Mouse (Mus musculus) hindbrain, embryonic 16.5 days (tissue): ENCODE data around the gene Sptlc3. TPM values are rescaled to one million over a fixed set of nuclear protein-coding genes. Genes with fewer than 3 reads are reported as not detected.

Source experiments
- ATAC-seq: fragments of 200-750 bp; cut with Nextera tagmentation; 2 replicates; pipeline ENCODE4 v1.8.0; 2017; ENCODE audit warnings: moderate TSS enrichment, moderate library complexity
- H3K27ac ChIP-seq: fragments of 300-500 bp; sonication (generic); 2 replicates; pipeline ENCODE4 v1.5.1; 2014; ENCODE audit warnings: low read depth, mild to moderate bottlenecking, control low read depth, low read length, moderate library complexity
- H3K27me3 ChIP-seq: fragments of 300-500 bp; sonication (generic); replicated peaks from 2 replicates; pipeline ENCODE4 v1.6.1; 2014; ENCODE audit warnings: low read length; ENCODE audit not compliant: control insufficient read depth, insufficient read depth
- H3K36me3 ChIP-seq: fragments of 300-500 bp; sonication (generic); 2 replicates; pipeline ENCODE4 v1.6.1; 2014; ENCODE audit warnings: mild to moderate bottlenecking, low read length, moderate library complexity, mixed read lengths; ENCODE audit not compliant: control insufficient read depth, insufficient read depth
- H3K4me1 ChIP-seq: fragments of 300-500 bp; sonication (generic); 2 replicates; pipeline ENCODE4 v1.6.1; 2014; ENCODE audit warnings: low read depth, low read length; ENCODE audit not compliant: control insufficient read depth, insufficient read depth
- H3K4me2 ChIP-seq: fragments of 300-500 bp; sonication (generic); 2 replicates; pipeline ENCODE4 v1.6.1; 2014; ENCODE audit warnings: mild to moderate bottlenecking, low read length, control low read depth, moderate library complexity
- H3K4me3 ChIP-seq: fragments of 300-500 bp; sonication (generic); 2 replicates; pipeline ENCODE4 v1.5.1; 2014; ENCODE audit warnings: mild to moderate bottlenecking, low read length, control low read depth, moderate library complexity
- H3K9ac ChIP-seq: fragments of 300-500 bp; sonication (generic); 2 replicates; pipeline ENCODE4 v1.6.1; 2014; ENCODE audit warnings: low read depth, mild to moderate bottlenecking, control low read depth, low read length, moderate library complexity
- H3K9me3 ChIP-seq: fragments of 300-500 bp; sonication (generic); 2 replicates; pipeline ENCODE4 v1.6.1; 2014; ENCODE audit warnings: mild to moderate bottlenecking, low read length, moderate library complexity; ENCODE audit not compliant: control insufficient read depth
- WGBS: fragments of 180-500 bp; shearing (Covaris S2); extraction: QIAGEN DNeasy Blood & Tissue Kit; methylation state at CpG from one replicate; pipeline ENCODE4 v1.1.7; 2014; 5-methylcytosine and 5-hydroxymethylcytosine counted together
- polyA plus RNA-seq: library from polyadenylated mRNA; unstranded; fragments of >200 nt; fragmentation: Nextera tagmentation; extraction: Ambion mirVana; gene quantifications from 2 replicates; pipeline ENCODE4 v1.2.1, GENCODE M21; 2015

The Sptlc3 gene
- polyA plus RNA-seq, 1 experiment from 2014 or later = 0.20 TPM

DNA sequence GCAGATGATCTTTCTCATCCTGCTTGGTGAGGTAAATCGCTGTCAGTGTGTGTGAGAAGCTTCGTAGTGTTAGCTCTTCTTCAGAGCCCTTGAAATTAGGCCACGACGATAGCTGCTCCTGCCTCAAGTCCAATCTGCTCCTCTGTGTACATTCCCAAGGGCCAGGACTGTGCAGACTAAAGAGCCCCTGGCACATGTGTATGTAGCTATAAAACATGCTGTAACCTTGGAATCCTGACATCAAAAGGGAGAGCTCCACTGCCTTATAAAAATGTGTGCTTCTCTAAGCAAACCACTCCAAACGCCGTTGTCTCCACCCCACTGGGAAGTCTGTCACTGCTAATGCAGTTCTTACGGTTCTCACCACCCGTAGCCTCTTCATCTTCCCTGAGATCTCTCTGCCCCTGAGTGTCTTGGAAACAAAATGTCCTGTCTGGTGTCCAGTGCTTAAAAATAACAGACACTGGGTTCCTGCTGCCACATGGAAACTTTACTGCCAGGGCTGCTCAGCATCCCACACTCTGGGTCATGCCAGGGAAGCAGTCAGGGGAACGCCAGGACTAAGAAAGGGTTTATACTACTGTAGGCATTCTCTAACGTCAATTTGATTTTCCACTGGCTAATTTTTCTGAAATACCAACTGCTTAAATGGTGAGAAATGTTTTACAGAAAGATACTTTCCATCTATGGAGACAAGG is 118.8 kb downstream of the Sptlc3 start:
- 56% methylated on average over 10 of the region's 10 CpGs for WGBS
- no peak overlapping the region for H3K4me3 ChIP-seq
- H3K9me3 ChIP-seq = no peaks in the 10 kb centered on the region
- H3K27ac ChIP-seq = no peak overlapping the region
- H3K4me2 ChIP-seq = no peak overlapping the region
- ATAC-seq = peak; percentile 22; the same call in 1 of the 2 replicates
- H3K9ac ChIP-seq = no peak overlapping the region
- no peaks in the 10 kb centered on the region for H3K27me3 ChIP-seq
- H3K36me3 ChIP-seq = no peaks in the 10 kb centered on the region
- H3K4me1 ChIP-seq = peaks cover 16% of the 10 kb centered on the region

DNA sequence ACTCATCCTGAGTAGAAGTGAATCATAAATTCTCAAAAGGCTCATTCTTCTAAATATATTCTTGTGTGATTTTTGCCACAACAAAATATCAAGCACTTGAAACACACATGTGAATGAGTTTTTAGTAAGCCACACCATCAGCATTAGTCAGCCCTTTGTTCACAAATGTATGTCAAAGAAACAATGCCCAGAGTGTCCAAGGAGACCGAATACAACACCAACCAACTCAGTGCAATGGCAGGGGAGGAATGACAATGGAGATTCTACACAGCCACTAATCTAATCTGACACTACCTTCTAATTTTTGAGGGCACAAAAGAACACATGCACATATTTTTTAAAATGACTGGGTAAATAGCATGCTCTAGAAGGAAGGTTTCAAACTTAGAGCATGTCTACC is 132.8 kb downstream of the Sptlc3 start:
- no peaks in the 10 kb centered on the region for H3K27me3 ChIP-seq
- no peak overlapping the region for H3K4me2 ChIP-seq
- H3K36me3 ChIP-seq = no peaks in the 10 kb centered on the region
- H3K9ac ChIP-seq = no peak overlapping the region
- no peaks in the 10 kb centered on the region for H3K9me3 ChIP-seq
- no peak for ATAC-seq
- no peak overlapping the region for H3K27ac ChIP-seq
- no peak overlapping the region for H3K4me3 ChIP-seq
- no peaks in the 10 kb centered on the region for H3K4me1 ChIP-seq
- WGBS = 48% methylated on average over 1 of the region's 1 CpGs

DNA sequence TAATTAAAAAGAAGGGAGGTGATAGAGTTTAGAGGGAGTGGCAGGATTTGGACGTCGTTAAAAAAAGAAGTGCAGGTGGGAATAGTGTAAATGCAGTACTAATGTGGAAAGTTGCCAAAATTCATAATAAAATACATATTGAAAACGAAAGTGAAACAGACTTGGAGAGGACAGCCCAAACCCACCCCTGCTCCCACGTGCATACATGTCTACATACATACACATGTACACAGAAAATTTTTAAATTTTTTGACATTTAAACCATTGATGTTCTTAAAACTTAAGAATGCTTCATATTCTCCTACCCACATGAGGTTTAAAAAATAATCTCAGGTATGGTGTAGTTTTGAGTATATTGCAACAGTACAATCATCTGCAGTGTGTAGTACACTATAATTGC is 135.0 kb downstream of the Sptlc3 start:
- Histone ChIP-seq H3K9me3 (no peaks in the 10 kb centered on the region), H3K4me3 (no peak overlapping the region), H3K4me1 (no peaks in the 10 kb centered on the region), H3K36me3 (no peaks in the 10 kb centered on the region), H3K27me3 (no peaks in the 10 kb centered on the region), H3K27ac (no peak overlapping the region), H3K4me2 (no peak overlapping the region), H3K9ac (no peak overlapping the region)
- 83% methylated on average over 4 of the region's 4 CpGs for WGBS
- ATAC-seq = no peak

DNA sequence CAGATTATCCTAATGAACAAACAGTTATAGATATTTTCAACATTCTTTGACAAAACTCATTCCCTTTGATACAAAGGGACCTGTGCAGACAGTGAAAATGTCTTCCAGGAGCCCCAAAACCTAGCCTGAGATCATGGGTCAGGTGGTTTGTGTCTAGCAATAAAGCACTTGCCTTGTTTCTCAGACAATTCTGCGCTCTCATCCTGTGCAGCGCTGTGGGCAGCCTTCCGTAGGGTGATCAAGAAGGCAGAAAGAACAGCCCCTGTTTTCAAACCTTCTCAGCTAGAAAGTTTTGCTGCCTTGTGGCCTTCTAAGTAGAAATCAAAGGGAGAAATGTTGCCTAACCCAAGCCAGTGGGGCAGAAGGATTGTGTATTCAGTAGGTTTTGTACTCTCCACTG is 135.9 kb downstream of the Sptlc3 start:
- H3K9me3 ChIP-seq = no peaks in the 10 kb centered on the region
- H3K9ac ChIP-seq = no peak overlapping the region
- no peak overlapping the region for H3K4me2 ChIP-seq
- WGBS = 86% methylated on average over 3 of the region's 3 CpGs
- no peak overlapping the region for H3K4me3 ChIP-seq
- no peaks in the 10 kb centered on the region for H3K27me3 ChIP-seq
- H3K27ac ChIP-seq = no peak overlapping the region
- no peaks in the 10 kb centered on the region for H3K36me3 ChIP-seq
- ATAC-seq = no peak
- no peaks in the 10 kb centered on the region for H3K4me1 ChIP-seq

- Histone ChIP-seq H3K4me1 (no peaks in the 10 kb centered on the region), H3K27me3 (no peaks in the 10 kb centered on the region; the same call in 1 of the 2 replicates), H3K27ac (no peak overlapping the region), H3K36me3 (no peaks in the 10 kb centered on the region), H3K9ac (no peak overlapping the region), H3K4me3 (no peak overlapping the region), H3K9me3 (no peaks in the 10 kb centered on the region), H3K4me2 (no peak overlapping the region)
- WGBS = 82% methylated on average over 4 of the region's 4 CpGs
- no peak for ATAC-seq
These were observed 140.8 kb downstream of the Sptlc3 start for GRCm38 (mm10) chr2:139634506-139634905.

DNA sequence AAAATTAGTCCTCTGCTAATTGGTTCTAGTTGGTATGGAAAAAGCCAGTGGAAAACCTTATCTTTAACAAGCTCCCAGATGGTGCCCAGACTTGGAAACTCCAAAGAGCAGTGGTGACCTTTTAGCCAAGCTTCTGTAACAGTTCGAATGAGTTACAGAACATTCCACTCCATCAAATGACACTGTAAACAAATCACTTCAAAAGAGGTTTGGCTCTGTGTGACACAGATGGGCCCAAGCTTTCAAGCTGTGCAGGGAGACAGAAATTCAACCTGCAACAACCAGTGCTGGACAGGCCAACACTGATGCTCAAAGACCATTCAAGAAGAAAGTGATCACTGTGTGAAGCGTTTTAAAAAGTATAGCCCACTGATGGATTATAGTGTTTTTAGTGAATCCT is 144.1 kb downstream of the Sptlc3 start:
- H3K4me1 ChIP-seq = no peaks in the 10 kb centered on the region
- no peak overlapping the region for H3K4me3 ChIP-seq
- no peak overlapping the region for H3K9ac ChIP-seq
- H3K4me2 ChIP-seq = no peak overlapping the region
- 49% methylated on average over 2 of the region's 2 CpGs for WGBS
- no peak overlapping the region for H3K27ac ChIP-seq
- no peaks in the 10 kb centered on the region; the same call in 1 of the 2 replicates for H3K27me3 ChIP-seq
- ATAC-seq = no peak
- no peaks in the 10 kb centered on the region for H3K9me3 ChIP-seq
- no peaks in the 10 kb centered on the region for H3K36me3 ChIP-seq

DNA sequence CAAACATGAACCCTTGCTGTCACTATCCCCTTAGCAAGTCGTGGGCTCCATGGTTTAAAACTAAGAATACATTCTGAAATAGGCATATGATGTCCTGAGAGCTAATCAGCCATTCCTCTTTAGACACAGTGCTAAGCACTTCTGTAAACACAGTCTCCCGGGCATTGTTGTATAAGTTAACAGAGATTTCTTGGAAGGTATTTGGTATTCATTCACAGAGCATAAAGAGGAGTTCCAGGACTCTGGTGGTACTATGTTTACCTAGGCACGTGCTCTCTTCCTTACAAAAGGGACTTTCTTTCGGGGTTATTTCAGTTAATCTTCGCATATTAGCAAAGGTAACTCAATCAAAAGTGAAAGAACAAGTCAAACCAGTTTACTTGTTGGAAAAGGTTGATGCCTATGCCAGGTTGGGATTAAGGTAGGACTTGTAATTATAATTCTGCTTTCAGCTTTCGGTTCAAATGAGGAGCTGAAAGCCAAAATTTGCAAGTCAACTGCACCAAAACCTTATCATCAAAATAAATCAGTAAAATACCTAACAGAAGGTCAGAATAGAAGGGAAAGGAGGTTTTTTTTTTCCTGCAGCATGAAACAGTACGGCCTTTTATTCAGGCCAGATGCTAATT is 148.2 kb downstream of the Sptlc3 start:
- Histone ChIP-seq H3K4me1 (no peaks in the 10 kb centered on the region), H3K27ac (no peak overlapping the region)
- WGBS = 57% methylated on average over 7 of the region's 7 CpGs

GRCm38 (mm10) chr2:139649518-139649917 is 155.8 kb downstream of the Sptlc3 start:
- no peak overlapping the region for H3K4me2 ChIP-seq
- no peaks in the 10 kb centered on the region for H3K27me3 ChIP-seq
- no peaks in the 10 kb centered on the region for H3K36me3 ChIP-seq
- peak; percentile 94 for ATAC-seq
- H3K9me3 ChIP-seq = no peaks in the 10 kb centered on the region
- no peaks in the 10 kb centered on the region for H3K4me1 ChIP-seq
- WGBS = 70% methylated on average over 3 of the region's 3 CpGs
- H3K4me3 ChIP-seq = no peak overlapping the region
- no peak overlapping the region for H3K27ac ChIP-seq
- no peak overlapping the region for H3K9ac ChIP-seq

More for the DNA sequence above, 148.2 kb downstream of the Sptlc3 start:
- Histone ChIP-seq H3K27me3 (no peaks in the 10 kb centered on the region; the same call in 1 of the 2 replicates), H3K4me3 (no peak overlapping the region), H3K9ac (no peak overlapping the region), H3K9me3 (no peaks in the 10 kb centered on the region), H3K36me3 (no peaks in the 10 kb centered on the region), H3K4me2 (no peak overlapping the region)
- ATAC-seq = no peak

DNA sequence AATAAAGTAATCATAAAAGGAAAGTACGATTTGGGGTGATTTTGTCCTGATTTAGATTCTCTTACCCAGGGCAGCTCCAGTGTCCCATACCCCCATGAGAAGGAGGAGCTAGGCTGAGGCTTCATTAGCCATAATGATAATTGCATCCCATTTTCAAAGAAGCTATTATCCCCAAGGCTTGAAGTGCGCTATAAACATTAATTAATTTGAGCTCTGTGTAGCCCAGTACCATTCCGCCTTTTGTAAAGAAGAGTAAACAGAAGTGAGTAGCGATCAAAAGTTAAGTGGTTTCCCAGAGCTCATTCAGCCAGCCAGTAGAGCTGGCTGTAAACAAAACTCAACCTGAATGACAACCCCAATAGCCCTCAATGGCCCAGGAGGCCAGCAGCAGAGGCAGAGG is 163.0 kb downstream of the Sptlc3 start:
- H3K9me3 ChIP-seq = no peaks in the 10 kb centered on the region
- no peaks in the 10 kb centered on the region for H3K4me1 ChIP-seq
- no peak overlapping the region for H3K27ac ChIP-seq
- no peak overlapping the region for H3K4me3 ChIP-seq
- H3K36me3 ChIP-seq = no peaks in the 10 kb centered on the region
- H3K27me3 ChIP-seq = no peaks in the 10 kb centered on the region
- ATAC-seq = peak; percentile 72
- H3K4me2 ChIP-seq = no peak overlapping the region
- H3K9ac ChIP-seq = no peak overlapping the region
- 55% methylated on average over 4 of the region's 4 CpGs for WGBS
